Mouse (Mus musculus) gonadal fat pad, adult 2 months (tissue): ENCODE data around the gene Hist2h3c1. TPM values are rescaled to one million over a fixed set of nuclear protein-coding genes. Genes with fewer than 3 reads are reported as not detected.
"Not testable (repeated sequence)": the region's sequence is repeated elsewhere in the genome, so short reads cannot be mapped to it uniquely, and the experiment has no call there.

Experiments
- DNase-seq: peaks from one replicate; pipeline ENCODE4 v3.0.0-alpha.2; 2012; ENCODE audit warnings: low read depth
- polyA plus RNA-seq: library from polyadenylated mRNA; depleted of rRNA; stranded (reverse); fragments of >200 nt; gene quantifications from 2 replicates; pipeline ENCODE4 v1.2.3, GENCODE M21; 2012

Hist2h3c1 gene
- polyA plus RNA-seq, 1 experiment, result not detected

DNA sequence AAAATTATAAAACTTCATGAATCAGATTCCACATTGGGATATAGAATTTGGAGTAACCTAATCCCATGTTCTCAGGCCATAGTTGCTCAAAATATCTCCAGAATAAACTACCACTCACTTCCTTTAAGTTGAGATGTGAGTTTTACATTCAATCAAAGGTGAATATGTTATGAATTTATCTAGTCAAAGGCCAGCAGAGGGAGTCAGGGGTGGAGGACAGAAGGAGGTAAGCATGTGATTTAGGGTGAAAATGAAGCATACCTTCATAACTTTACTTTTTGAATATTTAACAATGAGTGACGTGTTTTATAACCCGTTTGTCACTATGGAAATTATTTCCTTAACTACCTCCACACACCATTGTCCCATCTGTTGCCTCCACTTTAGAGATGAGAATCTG lies 11.6 kb upstream of the Hist2h3c1 start:
- DNase-seq, result no peak

DNA sequence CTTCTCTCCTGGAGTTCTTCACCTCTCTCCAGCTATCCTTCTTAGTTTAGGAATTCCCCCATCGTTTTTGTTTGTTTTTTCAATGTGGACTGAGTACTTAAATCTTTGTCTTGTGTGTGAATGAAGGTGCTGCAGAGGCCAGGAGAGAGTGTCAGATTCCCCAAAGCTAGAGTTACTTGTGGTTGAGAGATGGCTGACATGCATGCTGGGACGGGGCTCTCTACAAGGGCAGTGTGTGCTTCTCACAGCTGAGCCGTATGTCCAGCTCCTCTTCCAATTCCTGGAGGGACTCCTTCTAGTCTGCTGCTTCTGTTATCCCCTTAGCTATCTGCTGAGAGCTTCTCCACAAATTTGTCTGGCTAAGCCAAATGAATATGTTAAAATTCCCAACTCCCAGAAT lies 10.6 kb upstream of the Hist2h3c1 start:
- DNase-seq, result no peak

- DNase-seq, result no peak
Observed at GRCm38 (mm10) chr3:96236834-96237334, 9.6 kb upstream of the Hist2h3c1 start.

- DNase-seq, result no peak
Observed at GRCm38 (mm10) chr3:96237335-96237903, 9.1 kb upstream of the Hist2h3c1 start.

- no peak for DNase-seq
Observed at GRCm38 (mm10) chr3:96237904-96238511, 8.5 kb upstream of the Hist2h3c1 start.

DNA sequence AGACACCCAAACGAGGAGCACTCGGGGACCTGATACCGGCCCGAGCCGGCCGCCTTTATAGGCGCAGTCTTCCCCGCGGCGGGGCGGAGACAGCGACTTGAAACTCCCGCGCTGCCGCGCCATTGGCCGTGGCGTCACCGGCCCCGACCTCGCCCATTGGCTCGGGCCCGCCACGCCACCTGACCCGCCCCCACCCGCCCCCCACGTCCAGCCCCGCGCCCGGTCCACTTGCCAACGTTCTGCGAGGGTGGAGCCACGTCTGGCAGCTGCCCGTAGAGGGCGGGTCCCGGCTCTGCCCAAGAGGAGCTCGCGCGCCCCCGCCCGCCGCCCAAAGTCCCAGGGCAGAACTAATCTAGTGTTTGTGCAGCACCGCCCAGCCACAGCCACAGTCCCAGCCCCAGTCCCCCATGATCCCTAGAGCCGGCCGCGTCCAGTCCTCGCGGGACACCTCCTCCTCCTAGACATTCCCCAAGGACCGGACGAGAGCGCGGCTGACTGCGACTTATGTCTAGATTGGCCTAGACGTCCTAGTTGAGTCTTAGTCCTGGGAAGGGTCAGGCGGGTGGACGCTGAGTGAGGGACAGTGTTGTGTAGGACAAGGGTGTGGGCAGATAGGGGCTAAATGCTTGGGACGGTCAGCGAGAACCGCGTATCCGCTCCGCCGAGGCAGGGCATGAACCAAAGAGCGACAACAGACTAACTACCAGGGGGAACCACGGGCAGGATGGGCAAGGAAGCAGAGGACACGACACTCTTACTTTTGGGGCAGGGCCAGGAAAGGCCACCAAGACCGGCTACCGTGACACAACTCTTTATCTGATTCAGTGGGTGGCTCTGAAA lies 7.3 kb upstream of the Hist2h3c1 start, which contains the start of gene Hist2h3c2:
Hist2h3c2 (minus strand) TSS at position 174 of the 840 bp plus-strand sequence.
- DNase-seq, result not testable (repeated sequence)

GRCm38 (mm10) chr3:96239949-96240798 lies 6.3 kb upstream of the Hist2h3c1 start, which contains the start of gene Hist2h2aa2:
Gene Hist2h2aa2, minus strand, starts transcription at chr3:96240276.
- DNase-seq, result not testable (repeated sequence)

- no peak for DNase-seq
Observed at GRCm38 (mm10) chr3:96240799-96241197, 5.7 kb upstream of the Hist2h3c1 start.

DNA sequence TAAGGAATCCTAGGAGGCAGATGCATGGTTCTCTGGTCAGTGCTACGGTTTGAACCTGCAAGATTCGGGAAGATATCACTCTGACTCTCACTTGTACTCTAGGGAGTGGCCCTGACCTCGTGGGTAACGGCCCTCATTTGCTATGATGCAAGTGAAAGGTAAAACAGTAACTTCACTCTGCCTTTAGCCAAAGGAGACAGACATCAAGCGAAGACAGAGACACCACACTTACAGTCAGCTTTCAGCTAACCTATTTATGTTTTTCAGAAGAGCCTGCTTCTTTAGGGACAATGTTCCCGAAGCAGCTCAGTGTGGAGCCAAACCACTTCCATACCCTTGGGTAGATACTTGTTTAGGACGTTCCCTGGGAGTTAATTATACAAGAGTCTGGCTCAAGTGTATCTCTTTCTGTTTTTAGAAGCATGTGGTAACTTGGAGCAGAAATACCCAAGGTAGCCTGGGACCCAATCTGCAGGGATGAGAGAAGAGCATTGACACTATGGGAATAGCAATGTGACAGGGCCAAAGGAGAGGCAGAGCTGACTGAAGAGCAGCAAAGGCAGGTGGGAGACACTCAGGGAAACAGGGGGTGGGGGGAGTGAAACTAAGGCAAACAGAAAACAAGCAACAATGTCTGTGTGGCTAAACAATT lies 2.4 kb upstream of the Hist2h3c1 start:
- no peak for DNase-seq

DNA sequence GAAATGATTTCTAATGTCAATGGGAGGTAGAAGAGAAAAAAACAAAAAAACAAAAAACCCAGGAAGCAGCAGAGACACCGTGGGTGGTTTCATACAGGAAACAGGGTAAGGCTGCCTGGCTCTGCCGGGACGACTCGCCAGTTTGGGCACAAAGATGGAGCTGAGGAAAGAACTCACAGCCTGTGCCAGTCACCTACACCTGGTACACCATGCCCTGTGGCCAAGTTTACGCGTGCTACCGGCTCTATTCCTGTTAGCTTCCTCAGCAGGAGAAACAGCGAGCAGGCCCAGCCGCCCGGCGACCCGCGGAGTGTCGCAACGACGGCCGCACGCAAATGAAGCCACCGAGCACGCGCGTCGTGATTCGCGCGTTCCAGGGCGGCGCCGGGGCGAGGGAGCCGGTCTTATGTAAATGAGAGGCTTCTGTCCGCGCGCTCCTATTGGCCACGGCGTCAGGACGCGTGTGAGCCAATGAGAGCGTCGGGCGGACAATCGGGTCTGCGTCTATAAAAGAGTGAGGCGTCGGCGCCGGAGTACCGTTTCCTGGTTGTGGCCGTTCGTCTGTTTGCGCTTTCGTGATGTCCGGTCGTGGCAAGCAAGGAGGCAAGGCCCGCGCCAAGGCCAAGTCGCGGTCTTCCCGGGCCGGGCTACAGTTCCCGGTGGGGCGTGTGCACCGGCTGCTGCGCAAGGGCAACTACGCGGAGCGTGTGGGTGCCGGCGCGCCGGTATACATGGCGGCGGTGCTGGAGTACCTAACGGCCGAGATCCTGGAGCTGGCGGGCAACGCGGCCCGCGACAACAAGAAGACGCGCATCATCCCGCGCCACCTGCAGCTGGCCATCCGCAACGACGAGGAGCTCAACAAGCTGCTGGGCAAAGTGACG lies 1.2 kb upstream of the Hist2h3c1 start, which contains the start of gene Hist2h2aa1:
Hist2h2aa1 (plus strand) TSS at position 495 of the 884 bp plus-strand sequence.
- not testable (repeated sequence) for DNase-seq

GRCm38 (mm10) chr3:96246018-96246417 lies 467 bp upstream of the Hist2h3c1 start:
- not testable (repeated sequence) for DNase-seq

DNA sequence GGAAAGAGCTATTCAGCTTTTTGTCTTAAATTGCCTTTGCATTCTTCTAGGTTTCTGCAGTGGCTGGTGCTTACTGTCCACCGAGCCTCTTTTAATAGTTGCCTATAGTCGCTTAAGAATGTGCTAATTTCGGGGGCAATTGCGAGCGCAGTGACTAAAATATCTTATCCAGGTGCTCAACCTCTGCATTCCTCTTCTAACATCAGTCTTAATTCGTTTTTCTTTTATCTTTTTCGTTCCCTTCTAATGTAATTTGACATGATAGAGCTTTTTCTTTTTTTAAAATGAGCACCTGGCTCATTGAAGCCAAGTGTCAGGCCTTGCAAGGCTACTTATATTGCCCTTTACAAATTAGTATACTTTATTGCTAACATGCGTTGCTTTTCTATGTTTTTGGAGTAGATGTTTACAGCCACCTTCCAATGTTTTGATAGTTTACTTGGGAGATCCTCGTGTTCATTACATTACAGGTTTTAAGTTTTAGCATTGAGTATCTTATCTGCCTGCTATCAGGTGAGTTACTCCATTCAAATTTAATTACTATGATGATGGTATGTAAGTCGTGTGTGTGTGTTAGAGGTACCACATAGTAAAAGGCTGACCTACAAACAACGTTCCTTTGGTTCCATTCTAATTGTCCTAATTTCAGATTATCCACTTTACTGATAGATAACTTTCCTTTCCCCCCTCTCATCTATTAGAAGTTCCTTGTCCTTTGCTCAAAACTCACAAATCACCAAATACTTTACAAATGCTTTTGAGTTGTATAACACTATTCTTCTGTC lies 1.1 kb downstream of the Hist2h3c1 start:
- no peak for DNase-seq

GRCm38 (mm10) chr3:96248141-96249033 lies 1.9 kb downstream of the Hist2h3c1 start:
- no peak for DNase-seq

GRCm38 (mm10) chr3:96249034-96249345 lies 2.5 kb downstream of the Hist2h3c1 start:
- no peak for DNase-seq

DNA sequence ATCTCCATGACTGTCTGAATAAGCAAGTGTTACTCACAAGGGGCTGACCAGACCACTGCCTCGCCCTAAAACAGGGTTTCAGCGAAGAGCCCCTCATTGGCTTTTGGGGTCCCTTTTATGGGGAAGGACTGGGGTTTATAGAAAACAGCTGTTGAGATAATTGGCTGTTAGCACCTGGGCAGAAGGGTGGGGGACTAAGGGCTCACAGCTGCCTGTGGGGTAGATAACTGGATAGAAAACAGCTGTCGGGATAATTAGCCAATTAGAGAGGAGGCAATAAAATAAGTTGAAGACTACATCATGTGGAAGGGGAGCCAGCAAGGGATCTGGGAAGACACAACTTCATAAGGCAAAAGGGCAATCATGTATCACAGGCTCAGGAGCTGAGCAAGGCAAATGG lies 4.4 kb downstream of the Hist2h3c1 start:
- DNase-seq, result no peak

DNA sequence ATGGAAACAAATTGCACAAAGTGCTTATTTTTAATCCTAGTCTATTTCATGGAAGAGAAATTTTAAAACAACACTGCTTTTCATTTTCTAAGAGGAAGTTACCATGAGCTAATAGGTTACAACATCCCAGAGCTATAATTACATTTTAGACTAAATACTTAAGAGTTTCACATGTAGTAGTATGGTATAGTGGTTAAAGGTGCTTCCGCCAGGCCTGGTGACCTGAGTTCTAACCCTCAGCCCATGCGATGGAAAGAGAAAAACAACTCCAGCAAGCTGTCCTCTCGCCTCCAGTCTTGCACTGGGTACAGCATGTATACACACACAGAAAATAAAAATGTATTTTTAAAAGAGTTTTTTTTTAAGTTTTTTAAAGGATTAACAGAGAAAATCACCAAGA lies 5.3 kb downstream of the Hist2h3c1 start:
- no peak for DNase-seq

DNA sequence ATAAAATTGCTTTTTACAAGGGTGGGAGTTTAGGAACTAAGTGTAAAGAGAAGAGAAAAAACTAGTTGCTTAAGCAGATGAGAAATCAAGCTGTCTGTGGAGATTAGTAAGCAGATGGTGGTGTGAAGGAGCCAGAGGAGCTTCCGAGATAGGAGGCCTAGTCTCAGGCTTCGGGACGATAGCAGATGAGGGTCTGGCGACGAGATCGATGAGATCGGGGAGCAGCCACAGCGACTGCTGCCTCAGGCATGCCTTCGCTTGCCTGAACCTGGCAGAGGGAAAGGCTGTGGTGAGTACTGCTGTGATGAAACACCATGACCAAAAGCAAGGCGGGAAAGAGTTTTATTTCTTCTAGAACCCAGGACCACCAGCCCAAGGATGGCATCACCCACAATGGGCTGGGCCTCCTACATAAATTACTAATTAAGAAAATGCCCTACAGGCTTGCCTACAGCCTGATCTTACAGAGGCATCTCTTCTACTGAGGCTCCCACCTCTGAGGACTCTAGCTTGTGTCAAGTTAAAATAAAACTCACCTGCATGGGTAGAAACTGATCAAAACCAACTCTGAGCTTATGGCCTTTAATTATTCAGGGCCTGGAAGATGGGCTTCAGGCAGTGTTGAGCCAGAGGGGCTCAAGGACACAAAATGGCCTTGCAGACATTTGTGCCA lies 8.3 kb downstream of the Hist2h3c1 start:
- DNase-seq, result no peak
